Comparison of ENCODE assay signal across 8 mouse cellular contexts in the genomic region with DNA sequence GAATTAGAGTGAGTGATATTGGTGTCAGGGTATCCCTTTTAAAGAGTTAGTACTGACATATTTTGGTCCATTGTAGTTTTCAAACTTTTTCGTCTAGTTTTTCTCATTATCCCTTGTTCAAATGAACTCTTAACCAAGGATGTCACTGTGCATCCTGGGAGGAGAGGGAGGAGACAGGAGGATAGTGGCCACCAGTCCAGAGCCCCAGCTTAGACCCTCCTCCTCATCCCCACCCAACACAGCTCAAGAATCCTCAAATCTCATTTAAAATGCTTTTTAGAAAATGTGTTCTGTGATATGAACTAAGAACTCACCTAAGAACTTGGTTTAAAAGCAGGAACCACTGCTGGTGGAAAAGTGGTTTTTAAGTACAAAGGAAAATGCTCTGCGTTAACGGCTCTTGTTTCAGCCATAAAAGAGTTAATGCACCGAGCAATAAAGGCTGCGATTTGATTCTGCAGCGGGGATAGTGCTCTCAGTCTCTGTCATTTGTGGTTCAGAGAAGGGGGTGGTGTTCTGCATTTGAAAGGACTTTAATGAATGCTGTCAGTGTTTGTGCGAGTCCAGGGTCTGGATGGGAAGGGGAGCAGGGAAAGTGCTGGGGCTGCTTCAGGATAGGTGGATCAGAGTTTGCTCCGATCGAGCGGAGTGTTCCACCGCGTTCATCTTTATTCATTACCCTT. TPM values are rescaled to one million over a fixed set of nuclear protein-coding genes. Genes with fewer than 3 reads are reported as not detected.
DNase-seq lines count a peak whose midpoint lies in the region; ATAC-seq and TF ChIP-seq lines count a peak whose summit lies in the region.

No protein-coding gene starts in this region.

- H3K4me2 ChIP-seq in liver, embryonic 14.5 days (ENCODE audit: low read depth): peak overlapping the region; percentile 34
- peak overlapping the region; percentile 44 for H3K4me2 ChIP-seq in stomach, postnatal 0 days (replicated peaks; ENCODE audit: low read depth)

- H3K9ac ChIP-seq in liver, embryonic 14.5 days (replicated peaks): no peak overlapping the region
- no peak overlapping the region for H3K9ac ChIP-seq in stomach, postnatal 0 days (ENCODE audit: low read length)

- no peak for TF ChIP-seq POLR2A in kidney, adult 2 months (IDR thresholded peaks at IDR 0.05; ENCODE audit: low read depth, low read length)
- peak; percentile 60 for TF ChIP-seq POLR2A in cortical plate, adult 2 months (IDR thresholded peaks at IDR 0.05; ENCODE audit: extremely low read depth, insufficient read depth, low read length)

- H3K36me3 ChIP-seq in kidney, adult 2 months (ENCODE audit: control insufficient read depth, insufficient read depth, low read length): no peaks in the 10 kb centered on the region
- no peaks in the 10 kb centered on the region for H3K36me3 ChIP-seq in hindbrain, embryonic 10.5 days
- H3K36me3 ChIP-seq in liver, embryonic 14.5 days (replicated peaks; ENCODE audit: control insufficient read depth, insufficient read depth, low read depth): no peaks in the 10 kb centered on the region
- no peaks in the 10 kb centered on the region for H3K36me3 ChIP-seq in stomach, postnatal 0 days (ENCODE audit: control insufficient read depth, insufficient read depth, low read length)

- H3K9me3 ChIP-seq in hindbrain, embryonic 10.5 days: no peaks in the 10 kb centered on the region
- no peaks in the 10 kb centered on the region for H3K9me3 ChIP-seq in liver, embryonic 14.5 days (ENCODE audit: control insufficient read depth, low read length)
- H3K9me3 ChIP-seq in stomach, postnatal 0 days (ENCODE audit: control insufficient read depth, low read length): no peaks in the 10 kb centered on the region

- no peaks in the 10 kb centered on the region for H3K27me3 ChIP-seq in kidney, adult 2 months (replicated peaks; ENCODE audit: control insufficient read depth, insufficient read depth, low read length)
- no peaks in the 10 kb centered on the region for H3K27me3 ChIP-seq in hindbrain, embryonic 10.5 days (ENCODE audit: insufficient read depth, poor library complexity, severe bottlenecking)
- H3K27me3 ChIP-seq in liver, embryonic 14.5 days (ENCODE audit: control insufficient read depth, insufficient read depth, low read length): no peaks in the 10 kb centered on the region
- no peaks in the 10 kb centered on the region for H3K27me3 ChIP-seq in stomach, postnatal 0 days (ENCODE audit: control insufficient read depth, insufficient read depth, low read length)

- peak overlapping the region; percentile 41 for H3K4me3 ChIP-seq in kidney, adult 2 months (ENCODE audit: insufficient read depth, low read depth, low read length)
- H3K4me3 ChIP-seq in cortical plate, adult 2 months (ENCODE audit: insufficient read depth, low read length): peak overlapping the region; percentile 92
- peak overlapping the region; percentile 59 for H3K4me3 ChIP-seq in hindbrain, embryonic 10.5 days
- peak overlapping the region in 1 of 2 experiments; percentile 30; a peak in 1 of 4 replicates for H3K4me3 ChIP-seq in liver, embryonic 14.5 days (ENCODE audit: insufficient read depth in 1 of 2, low read depth in 2 of 2, low read length in 2 of 2)
- H3K4me3 ChIP-seq in stomach, postnatal 0 days (ENCODE audit: low read depth, low read length): peak overlapping the region; percentile 30

- peaks cover 8% of the 10 kb centered on the region; the same call in 1 of the 2 replicates for H3K4me1 ChIP-seq in kidney, adult 2 months (ENCODE audit: control insufficient read depth, insufficient read depth, low read length)
- H3K4me1 ChIP-seq in cortical plate, adult 2 months (ENCODE audit: control insufficient read depth, insufficient read depth, low read length): no peaks in the 10 kb centered on the region
- H3K4me1 ChIP-seq in hindbrain, embryonic 10.5 days (replicated peaks): peaks cover 21% of the 10 kb centered on the region
- H3K4me1 ChIP-seq in liver, embryonic 14.5 days (replicated peaks; ENCODE audit: control insufficient read depth in 2 of 2, insufficient read depth in 2 of 2, low read length in 1 of 2): peaks cover 0 to 4% of the 10 kb centered on the region in 2 experiments; a peak in 1 of 4 replicates
- H3K4me1 ChIP-seq in stomach, postnatal 0 days (replicated peaks; ENCODE audit: control insufficient read depth, insufficient read depth): no peaks in the 10 kb centered on the region

- 21% methylated on average over 12 of the region's 12 CpGs for WGBS in kidney, adult 2 months
- WGBS in hindbrain, embryonic 10.5 days: 4% methylated on average over 12 of the region's 12 CpGs
- WGBS in liver, embryonic 14.5 days (ENCODE audit: insufficient replicate concordance): 37% methylated on average over 12 of the region's 12 CpGs
- 12% methylated on average over 12 of the region's 12 CpGs for WGBS in stomach, postnatal 0 days

- ATAC-seq in liver, embryonic 14.5 days (ENCODE audit: insufficient read depth): no peak
- ATAC-seq in stomach, postnatal 0 days (ENCODE audit: low FRiP score, low TSS enrichment): no peak

- DNase-seq in kidney, adult 2 months: no peak
- no peak for DNase-seq in kidney, adult 9 months
- peak; percentile 72 for DNase-seq in hindbrain, embryonic 10.5 days (ENCODE audit: low spot score)
- no peak for DNase-seq in liver, embryonic 14.5 days (ENCODE audit: low read depth in 3 of 3, low spot score in 3 of 3)
- no peak for DNase-seq in stomach, postnatal 0 days (ENCODE audit: low spot score)
- no peak for DNase-seq in thymus, postnatal 4 days
- DNase-seq in testis, postnatal 10 days (ENCODE audit: low spot score): no peak

- no peak for TF ChIP-seq EP300 in liver, embryonic 14.5 days (IDR thresholded peaks at IDR 0.05; ENCODE audit: low read depth)
- no peak for TF ChIP-seq EP300 in stomach, postnatal 0 days (optimal IDR thresholded peaks at IDR 0.05)

- no peak overlapping the region for H3K27ac ChIP-seq in kidney, adult 2 months (ENCODE audit: insufficient read depth, low read depth, low read length)
- H3K27ac ChIP-seq in cortical plate, adult 2 months (ENCODE audit: insufficient read depth, low read length): no peak overlapping the region
- H3K27ac ChIP-seq in hindbrain, embryonic 10.5 days: peak overlapping the region; percentile 88
- no peak overlapping the region for H3K27ac ChIP-seq in liver, embryonic 14.5 days
- no peak overlapping the region for H3K27ac ChIP-seq in stomach, postnatal 0 days (replicated peaks)

- TF ChIP-seq CTCF in kidney, adult 2 months (conservative IDR thresholded peaks at IDR 0.05; ENCODE audit: insufficient read depth, insufficient read length, low read depth, low read length): no peak
- TF ChIP-seq CTCF in cortical plate, adult 2 months (IDR thresholded peaks at IDR 0.05; ENCODE audit: extremely low read depth, insufficient read depth, low read length): no peak
- TF ChIP-seq CTCF in liver, embryonic 14.5 days (IDR thresholded peaks at IDR 0.05; ENCODE audit: low read depth): no peak
- no peak for TF ChIP-seq CTCF in stomach, postnatal 0 days (IDR thresholded peaks at IDR 0.05; ENCODE audit: low read depth)

RNA-seq across cellular contexts. Expression of a gene that starts 23.3 kb away (rescaled TPM):
- 24.8 and 25.2 TPM in 2 replicates for polyA plus RNA-seq in kidney, adult 2 months (2012; rRNA removed)
- 46.9 and 49.1 TPM in 2 replicates for polyA plus RNA-seq in cortical plate, adult 2 months (2012; rRNA removed)
- 15.7 and 18.9 TPM in 2 replicates for polyA plus RNA-seq in hindbrain, embryonic 10.5 days (2016; fragmentation: Nextera tagmentation; extraction: Ambion mirVana)
- polyA plus RNA-seq in liver, embryonic 14.5 days (2012; rRNA removed): 3.7 and 4.4 TPM in 2 replicates
- 3.6 and 4.2 TPM in 2 replicates for polyA plus RNA-seq in liver, embryonic 14.5 days (2014; fragmentation: Nextera tagmentation; extraction: Ambion mirVana)
- 13.8 and 14.9 TPM in 2 replicates for polyA plus RNA-seq in stomach, postnatal 0 days (2015; fragmentation: Nextera tagmentation; extraction: Ambion mirVana)

RNA-seq across cellular contexts. Expression of a gene that starts 38.7 kb away (rescaled TPM):
- 0.11 and 0.19 TPM in 2 replicates for polyA plus RNA-seq in kidney, adult 2 months (2012; rRNA removed)
- polyA plus RNA-seq in cortical plate, adult 2 months (2012; rRNA removed): 0.23 and 0.38 TPM in 2 replicates
- not detected in 2 replicates for polyA plus RNA-seq in hindbrain, embryonic 10.5 days (2016; fragmentation: Nextera tagmentation; extraction: Ambion mirVana)
- 0.42 and 0.55 TPM in 2 replicates for polyA plus RNA-seq in liver, embryonic 14.5 days (2012; rRNA removed)
- 0.61 and 0.64 TPM in 2 replicates for polyA plus RNA-seq in liver, embryonic 14.5 days (2014; fragmentation: Nextera tagmentation; extraction: Ambion mirVana)
- 1.1 and 1.6 TPM in 2 replicates for polyA plus RNA-seq in stomach, postnatal 0 days (2015; fragmentation: Nextera tagmentation; extraction: Ambion mirVana)
